Mouse (Mus musculus): ENCODE measurements around the gene Fcgr3.

GRCm38 (mm10) chr1:171032691-171033090, 32.0 kb downstream of the Fcgr3 start:
- no peak for TF ChIP-seq MAFK (IDR thresholded peaks at IDR 0.05; ENCODE audit: insufficient read depth, low read depth, low read length)
- no peak for TF ChIP-seq ZNF384 (IDR thresholded peaks at IDR 0.05; ENCODE audit: low read depth, low read length)
- TF ChIP-seq CHD2 (IDR thresholded peaks at IDR 0.05; ENCODE audit: low read depth, low read length) = no peak
